Mouse (Mus musculus) olfactory bulb, adult 2 months (tissue): ENCODE results near the gene Gm45261.

Experiments
- CTCF ChIP-seq: fragments of 200-500 bp; IDR thresholded peaks from 2 replicates; pipeline ENCODE4 v1.5.1; 2012; ENCODE audit warnings: low read depth, mild to moderate bottlenecking, low read length, moderate library complexity; ENCODE audit not compliant: insufficient read depth
- POLR2A ChIP-seq: fragments of 200-500 bp; IDR thresholded peaks from 2 replicates; pipeline ENCODE4 v1.6.1; 2012; ENCODE audit warnings: mild to moderate bottlenecking, low read depth, low read length, moderate library complexity; ENCODE audit not compliant: insufficient read depth

DNA sequence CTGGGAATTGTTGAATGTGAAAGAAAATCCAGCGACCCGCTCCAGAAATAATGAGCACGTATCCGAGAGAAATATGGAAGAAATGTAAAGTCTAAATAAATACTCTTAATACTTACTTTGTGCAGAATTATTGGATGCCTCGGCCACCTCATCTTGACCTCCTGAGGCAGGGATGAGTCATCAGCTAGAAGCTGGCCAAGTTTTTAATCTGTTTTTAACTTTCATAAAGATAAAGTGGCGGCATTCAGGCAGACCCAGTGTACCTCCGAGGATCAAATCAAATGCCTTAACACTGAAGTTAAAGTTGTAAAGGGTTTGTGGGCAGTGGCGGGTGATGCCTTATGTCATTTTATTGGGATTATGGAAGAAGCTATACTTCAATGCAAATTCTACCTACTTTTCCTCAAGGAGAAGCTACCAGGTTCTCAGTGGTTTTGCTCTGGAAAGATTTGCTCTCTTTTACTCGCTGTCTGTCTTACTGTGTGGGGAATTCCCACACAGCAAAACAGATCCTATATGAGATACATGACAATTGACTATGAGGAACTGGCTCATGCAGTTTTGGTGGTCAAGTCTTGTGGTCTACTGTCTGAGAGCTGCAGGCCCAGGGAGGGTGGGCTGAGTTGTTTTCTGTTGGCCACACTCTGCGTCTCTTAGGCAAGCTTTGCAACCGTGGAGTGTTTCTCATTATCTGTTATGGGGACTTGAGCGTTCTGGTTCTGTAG, 42.8 kb downstream of the Gm45261 start:
- TF ChIP-seq POLR2A = no peak
- no peak for TF ChIP-seq CTCF
